Mouse (Mus musculus) NIH3T3 (cell line): ENCODE measurements around the gene Hist1h4a.
A peak's percentile ranks its signal among the peaks of the same experiment; 100 is the strongest.
"Not testable (repeated sequence)": the region's sequence is repeated elsewhere in the genome, so short reads cannot be mapped to it uniquely, and the experiment has no call there.

ENCODE experiments used
- DNase-seq: peaks from one replicate; pipeline ENCODE4 v3.0.0-alpha.2; 2012; ENCODE audit warnings: low read depth

Gene Hist1h4a

GRCm38 (mm10) chr13:23760972-23761864, at the start of gene Hist1h4a:
Hist1h4a (minus strand) TSS chr13:23761230.
- DNase-seq = peak; percentile 97

- peak; percentile 8 for DNase-seq
Measured at GRCm38 (mm10) chr13:23806422-23807052, 45.5 kb upstream of the Hist1h4a start, which contains the start of gene Slc17a2. Slc17a2 (plus strand) TSS chr13:23806993.

- DNase-seq = no peak
Measured at GRCm38 (mm10) chr13:23804532-23804931, 43.5 kb upstream of the Hist1h4a start.

- DNase-seq = no peak
Measured at GRCm38 (mm10) chr13:23799405-23799804, 38.4 kb upstream of the Hist1h4a start.

GRCm38 (mm10) chr13:23792520-23792919, 31.5 kb upstream of the Hist1h4a start:
- DNase-seq = peak; percentile 80

- DNase-seq = no peak
Measured at GRCm38 (mm10) chr13:23779025-23779424, 18.0 kb upstream of the Hist1h4a start.

- DNase-seq = no peak
Measured at GRCm38 (mm10) chr13:23778339-23778738, 17.3 kb upstream of the Hist1h4a start.

GRCm38 (mm10) chr13:23772561-23773313, 11.7 kb upstream of the Hist1h4a start:
- no peak for DNase-seq

GRCm38 (mm10) chr13:23769613-23770012, 8.6 kb upstream of the Hist1h4a start, which contains the start of gene Trim38:
Trim38 (plus strand) TSS chr13:23769913.
- not testable (repeated sequence) for DNase-seq

GRCm38 (mm10) chr13:23768834-23769397, 7.9 kb upstream of the Hist1h4a start:
- DNase-seq = no peak

- DNase-seq = no peak
Measured at GRCm38 (mm10) chr13:23766772-23767171, 5.7 kb upstream of the Hist1h4a start.

- DNase-seq = no peak
Measured at GRCm38 (mm10) chr13:23765172-23765513, 4.1 kb upstream of the Hist1h4a start.

GRCm38 (mm10) chr13:23764324-23765171, 3.5 kb upstream of the Hist1h4a start:
- no peak for DNase-seq

GRCm38 (mm10) chr13:23763586-23764323, 2.7 kb upstream of the Hist1h4a start, which contains the start of gene Hist1h1a:
Hist1h1a (plus strand) TSS chr13:23763666.
- peak; percentile 82 for DNase-seq

GRCm38 (mm10) chr13:23763242-23763585, 2.2 kb upstream of the Hist1h4a start:
- DNase-seq = no peak

GRCm38 (mm10) chr13:23761871-23762821, 1.1 kb upstream of the Hist1h4a start, which contains the start of gene Hist1h3a:
Hist1h3a (minus strand) TSS chr13:23762386.
- peak; percentile 78 for DNase-seq

GRCm38 (mm10) chr13:23760240-23760971, 624 bp downstream of the Hist1h4a start:
- DNase-seq = peak; percentile 47

- DNase-seq = no peak
Measured at GRCm38 (mm10) chr13:23759916-23760239, 1.2 kb downstream of the Hist1h4a start.
